Mouse (Mus musculus): ENCODE data around the gene Slc25a48. TPM values are rescaled to one million over a fixed set of nuclear protein-coding genes. Genes with fewer than 3 reads are reported as not detected.

The Slc25a48 gene
- polyA plus RNA-seq (2015; fragmentation: Nextera tagmentation; extraction: Ambion mirVana) = 0.03 TPM in 1 of 2 replicates, not detected in the other

GRCm38 (mm10) chr13:56438211-56439075 is at the start of gene Slc25a48:
Gene Slc25a48, plus strand, starts transcription at chr13:56438355.
- peak; percentile 43 for ATAC-seq
- Histone ChIP-seq H3K4me2 (replicated peaks; ENCODE audit: low read depth) (peak within 1 kb of the TSS; percentile 62), H3K27me3 (replicated peaks; ENCODE audit: control insufficient read depth, insufficient read depth, low read length) (peaks cover 35% of the 10 kb centered on the region), H3K27ac (ENCODE audit: low read depth, low read length) (no peak within 1 kb of the TSS), H3K4me3 (ENCODE audit: low read depth, low read length) (peak within 1 kb of the TSS; percentile 22), H3K9me3 (ENCODE audit: control insufficient read depth) (no peaks in the 10 kb centered on the region), H3K36me3 (ENCODE audit: control insufficient read depth, insufficient read depth) (no peaks in the 10 kb centered on the region), H3K9ac (ENCODE audit: low read depth, low read length) (no peak within 1 kb of the TSS), H3K4me1 (replicated peaks; ENCODE audit: control insufficient read depth, insufficient read depth, low read length) (no peaks in the 10 kb centered on the region; the same call in 1 of the 2 replicates)
- TF ChIP-seq CTCF (IDR thresholded peaks at IDR 0.05; ENCODE audit: low read depth) = no peak
- 2% methylated on average over 51 of the region's 51 CpGs for WGBS

- H3K36me3 ChIP-seq (ENCODE audit: control insufficient read depth, insufficient read depth) = no peaks in the 10 kb centered on the region
- TF ChIP-seq CTCF (IDR thresholded peaks at IDR 0.05; ENCODE audit: low read depth) = no peak
- no peak overlapping the region for H3K4me3 ChIP-seq (ENCODE audit: low read depth, low read length)
- H3K9me3 ChIP-seq (ENCODE audit: control insufficient read depth) = no peaks in the 10 kb centered on the region
- H3K4me2 ChIP-seq (replicated peaks; ENCODE audit: low read depth) = no peak overlapping the region
- WGBS = 27% methylated on average over 5 of the region's 5 CpGs
- no peak overlapping the region for H3K9ac ChIP-seq (ENCODE audit: low read depth, low read length)
- H3K27ac ChIP-seq (ENCODE audit: low read depth, low read length) = no peak overlapping the region
- H3K4me1 ChIP-seq (replicated peaks; ENCODE audit: control insufficient read depth, insufficient read depth, low read length) = no peaks in the 10 kb centered on the region
- H3K27me3 ChIP-seq (replicated peaks; ENCODE audit: control insufficient read depth, insufficient read depth, low read length) = no peaks in the 10 kb centered on the region
- no peak for ATAC-seq
These were observed 40.6 kb upstream of the Slc25a48 start for GRCm38 (mm10) chr13:56397572-56397971.

GRCm38 (mm10) chr13:56401186-56401585 is 37.0 kb upstream of the Slc25a48 start:
- no peak overlapping the region for H3K9ac ChIP-seq (ENCODE audit: low read depth, low read length)
- no peak for ATAC-seq

GRCm38 (mm10) chr13:56403381-56404086 is 34.6 kb upstream of the Slc25a48 start:
- TF ChIP-seq CTCF (IDR thresholded peaks at IDR 0.05; ENCODE audit: low read depth) = no peak
- WGBS = 80% methylated on average over 8 of the region's 8 CpGs
- Histone ChIP-seq H3K4me2 (replicated peaks; ENCODE audit: low read depth) (no peak overlapping the region), H3K27ac (ENCODE audit: low read depth, low read length) (no peak overlapping the region), H3K36me3 (ENCODE audit: control insufficient read depth, insufficient read depth) (no peaks in the 10 kb centered on the region), H3K4me1 (replicated peaks; ENCODE audit: control insufficient read depth, insufficient read depth, low read length) (no peaks in the 10 kb centered on the region), H3K27me3 (replicated peaks; ENCODE audit: control insufficient read depth, insufficient read depth, low read length) (no peaks in the 10 kb centered on the region), H3K4me3 (ENCODE audit: low read depth, low read length) (no peak overlapping the region), H3K9ac (ENCODE audit: low read depth, low read length) (no peak overlapping the region), H3K9me3 (ENCODE audit: control insufficient read depth) (no peaks in the 10 kb centered on the region)
- no peak for ATAC-seq

More at GRCm38 (mm10) chr13:56401186-56401585, 37.0 kb upstream of the Slc25a48 start:
- Histone ChIP-seq H3K36me3 (ENCODE audit: control insufficient read depth, insufficient read depth) (no peaks in the 10 kb centered on the region), H3K27me3 (replicated peaks; ENCODE audit: control insufficient read depth, insufficient read depth, low read length) (no peaks in the 10 kb centered on the region), H3K9me3 (ENCODE audit: control insufficient read depth) (no peaks in the 10 kb centered on the region), H3K4me2 (replicated peaks; ENCODE audit: low read depth) (no peak overlapping the region), H3K4me1 (replicated peaks; ENCODE audit: control insufficient read depth, insufficient read depth, low read length) (no peaks in the 10 kb centered on the region), H3K4me3 (ENCODE audit: low read depth, low read length) (no peak overlapping the region), H3K27ac (ENCODE audit: low read depth, low read length) (no peak overlapping the region)
- TF ChIP-seq CTCF (IDR thresholded peaks at IDR 0.05; ENCODE audit: low read depth) = no peak
- WGBS = 69% methylated on average over 4 of the region's 4 CpGs

- 62% methylated on average over 6 of the region's 6 CpGs for WGBS
These were observed 33.5 kb upstream of the Slc25a48 start for GRCm38 (mm10) chr13:56404511-56405140.

More at GRCm38 (mm10) chr13:56404511-56405140, 33.5 kb upstream of the Slc25a48 start:
- Histone ChIP-seq H3K4me3 (ENCODE audit: low read depth, low read length) (no peak overlapping the region), H3K9ac (ENCODE audit: low read depth, low read length) (no peak overlapping the region), H3K4me2 (replicated peaks; ENCODE audit: low read depth) (no peak overlapping the region), H3K27me3 (replicated peaks; ENCODE audit: control insufficient read depth, insufficient read depth, low read length) (no peaks in the 10 kb centered on the region), H3K9me3 (ENCODE audit: control insufficient read depth) (no peaks in the 10 kb centered on the region), H3K4me1 (replicated peaks; ENCODE audit: control insufficient read depth, insufficient read depth, low read length) (no peaks in the 10 kb centered on the region), H3K27ac (ENCODE audit: low read depth, low read length) (no peak overlapping the region), H3K36me3 (ENCODE audit: control insufficient read depth, insufficient read depth) (no peaks in the 10 kb centered on the region)
- no peak for TF ChIP-seq CTCF (IDR thresholded peaks at IDR 0.05; ENCODE audit: low read depth)
- no peak for ATAC-seq
